Comparison of ENCODE assay signal across 13 mouse cellular contexts in genomic region chr5:46150825-46151224, GRCm38 (mm10).
DNase-seq lines count a peak whose midpoint lies in the region; ATAC-seq lines count a peak whose summit lies in the region.
"Had no signal": no experiment of that assay in that cellular context is flagged by ENCODE, and none has a peak within 500 bp of the region (broad histone marks: within the 10 kb centered on the region; RNA-seq: fewer than 3 reads in every experiment).

No protein-coding gene starts in this region.

- H3K4me2 ChIP-seq in forebrain, embryonic 12.5 days = 0 out of 2 replicates have a peak overlapping the region, but pooled peaks have one; percentile 0
- H3K4me2 ChIP-seq in midbrain, embryonic 14.5 days (ENCODE audit: low read length) = no peak overlapping the region
- H3K4me2 ChIP-seq: heart, embryonic 13.5 days; limb, embryonic 12.5 days had no signal

- no peaks in the 10 kb centered on the region for H3K36me3 ChIP-seq in forebrain, embryonic 12.5 days (replicated peaks)
- H3K36me3 ChIP-seq in midbrain, embryonic 14.5 days (ENCODE audit: control insufficient read depth, insufficient read depth, low read length) = no peaks in the 10 kb centered on the region
- H3K36me3 ChIP-seq: G1E; heart, embryonic 13.5 days; limb, embryonic 12.5 days had no signal

- 0 out of 2 replicates have a peak overlapping the region, but pooled peaks have one; percentile 3 for H3K27ac ChIP-seq in forebrain, embryonic 12.5 days
- peak overlapping the region; percentile 57 for H3K27ac ChIP-seq in midbrain, embryonic 14.5 days (replicated peaks; ENCODE audit: low read depth, low read length)
- H3K27ac ChIP-seq: heart, embryonic 13.5 days; limb, embryonic 12.5 days; macrophage had no signal

- 8% methylated on average over 6 of the region's 6 CpGs for WGBS in forebrain, embryonic 12.5 days
- WGBS in midbrain, embryonic 14.5 days = 34% methylated on average over 6 of the region's 6 CpGs

- peak; percentile 88 for ATAC-seq in forebrain, embryonic 12.5 days (ENCODE audit: low FRiP score)
- peak; percentile 53; the same call in 1 of the 2 replicates for ATAC-seq in midbrain, embryonic 14.5 days (ENCODE audit: low FRiP score, low TSS enrichment)

- no peak overlapping the region for H3K9ac ChIP-seq in forebrain, embryonic 12.5 days
- H3K9ac ChIP-seq in midbrain, embryonic 14.5 days (replicated peaks; ENCODE audit: low read length) = no peak overlapping the region
- H3K9ac ChIP-seq: heart, embryonic 13.5 days; limb, embryonic 12.5 days had no signal

- H3K9me3 ChIP-seq in forebrain, embryonic 12.5 days = no peaks in the 10 kb centered on the region
- no peaks in the 10 kb centered on the region for H3K9me3 ChIP-seq in midbrain, embryonic 14.5 days (ENCODE audit: control insufficient read depth, low read length)
- H3K9me3 ChIP-seq: G1E; heart, embryonic 13.5 days; limb, embryonic 12.5 days had no signal

- no peak overlapping the region for H3K4me3 ChIP-seq in forebrain, embryonic 12.5 days (replicated peaks)
- H3K4me3 ChIP-seq in midbrain, embryonic 14.5 days (replicated peaks; ENCODE audit: low read depth, low read length) = no peak overlapping the region
- H3K4me3 ChIP-seq: heart, embryonic 13.5 days; limb, embryonic 12.5 days had no signal

- peak; percentile 26 for DNase-seq in kidney, postnatal 10 days
- no peak for DNase-seq in kidney, postnatal 25 days
- peak; percentile 34 for DNase-seq in embryo, embryonic 11 days
- peak; percentile 75 for DNase-seq in midbrain, embryonic 14.5 days
- DNase-seq in urinary bladder, postnatal 36 days (ENCODE audit: low spot score in 2 of 2) = no peak
- no peak for DNase-seq in spleen, postnatal 36 days (ENCODE audit: low spot score in 2 of 2)
- DNase-seq: kidney, postnatal 14 days; thymus, adult 2 months had no signal

- H3K4me1 ChIP-seq in forebrain, embryonic 12.5 days = peaks cover 20% of the 10 kb centered on the region; the same call in 1 of the 2 replicates
- peaks cover 9% of the 10 kb centered on the region for H3K4me1 ChIP-seq in midbrain, embryonic 14.5 days (ENCODE audit: control insufficient read depth, insufficient read depth, low read length)
- H3K4me1 ChIP-seq: heart, embryonic 13.5 days; limb, embryonic 12.5 days had no signal

- H3K27me3 ChIP-seq in forebrain, embryonic 12.5 days = peaks cover 17% of the 10 kb centered on the region; the same call in 1 of the 2 replicates
- no peaks in the 10 kb centered on the region for H3K27me3 ChIP-seq in midbrain, embryonic 14.5 days (ENCODE audit: control insufficient read depth, insufficient read depth, low read length)
- H3K27me3 ChIP-seq: heart, embryonic 13.5 days; limb, embryonic 12.5 days had no signal

Comparison
In these comparisons a context has a peak if more than half of its experiments do, and no peak if none do; other contexts are left out.
1. DNase-seq: peak in kidney, postnatal 10 days (single experiment), embryo, embryonic 11 days (single experiment) and midbrain, embryonic 14.5 days (single experiment); none in kidney, postnatal 25 days (0 of 2), urinary bladder, postnatal 36 days (0 of 2) and spleen, postnatal 36 days (0 of 2).